In genomic region chr11:117174098-117174892, GRCm38 (mm10) we compare ENCODE assay signal across 8 mouse cellular contexts. TPM values are rescaled to one million over a fixed set of nuclear protein-coding genes. Genes with fewer than 3 reads are reported as not detected.
A peak's percentile ranks its signal among the peaks of the same experiment; 100 is the strongest.
DNase-seq lines count a peak whose midpoint lies in the region; ATAC-seq and TF ChIP-seq lines count a peak whose summit lies in the region.

No protein-coding gene starts in this region.

- no peak overlapping the region for H3K9ac ChIP-seq in heart, embryonic 12.5 days
- H3K9ac ChIP-seq in hindbrain, embryonic 11.5 days (ENCODE audit: low read depth, low read length) = no peak overlapping the region
- H3K9ac ChIP-seq in liver, postnatal 0 days (replicated peaks) = no peak overlapping the region

- H3K4me2 ChIP-seq in heart, embryonic 12.5 days = peak overlapping the region; percentile 61
- peak overlapping the region; percentile 19 for H3K4me2 ChIP-seq in hindbrain, embryonic 11.5 days (replicated peaks; ENCODE audit: low read depth, low read length)
- H3K4me2 ChIP-seq in liver, postnatal 0 days (ENCODE audit: low read depth, low read length) = peak overlapping the region; percentile 54

- no peaks in the 10 kb centered on the region for H3K36me3 ChIP-seq in heart, embryonic 12.5 days
- H3K36me3 ChIP-seq in hindbrain, embryonic 11.5 days (ENCODE audit: control insufficient read depth, insufficient read depth, low read length) = no peaks in the 10 kb centered on the region
- no peaks in the 10 kb centered on the region for H3K36me3 ChIP-seq in liver, postnatal 0 days (replicated peaks; ENCODE audit: insufficient read depth, low read length)

- WGBS in heart, embryonic 12.5 days = 33% methylated on average over 18 of the region's 18 CpGs
- WGBS in bone marrow, adult 2 months = 56% methylated on average over 18 of the region's 18 CpGs
- WGBS in hindbrain, embryonic 11.5 days = 57% methylated on average over 18 of the region's 18 CpGs
- WGBS in liver, postnatal 0 days (ENCODE audit: insufficient replicate concordance) = 59% methylated on average over 18 of the region's 18 CpGs

- TF ChIP-seq POLR2A in bone marrow, adult 2 months (IDR thresholded peaks at IDR 0.05; ENCODE audit: borderline replicate concordance, control insufficient read depth, low read depth, low read length) = no peak

- TF ChIP-seq CTCF in bone marrow, adult 2 months (IDR thresholded peaks at IDR 0.05; ENCODE audit: control insufficient read depth, insufficient read depth, low read length) = no peak
- no peak for TF ChIP-seq CTCF in liver, postnatal 0 days (IDR thresholded peaks at IDR 0.05; ENCODE audit: low read depth)

- H3K4me3 ChIP-seq in heart, embryonic 12.5 days = peak overlapping the region; percentile 27
- peak overlapping the region; percentile 61 for H3K4me3 ChIP-seq in bone marrow, adult 2 months (replicated peaks; ENCODE audit: control insufficient read depth, low read depth, low read length)
- H3K4me3 ChIP-seq in hindbrain, embryonic 11.5 days (ENCODE audit: low read depth, low read length) = peak overlapping the region; percentile 23; the same call in 1 of the 2 replicates
- peak overlapping the region; percentile 28; the same call in 1 of the 2 replicates for H3K4me3 ChIP-seq in liver, postnatal 0 days (ENCODE audit: low read depth, low read length)

- no peak for DNase-seq in heart, postnatal 25 days (ENCODE audit: low spot score)
- no peak for DNase-seq in hindbrain, embryonic 11.5 days (ENCODE audit: low spot score)
- no peak for DNase-seq in liver, postnatal 0 days
- no peak for DNase-seq in urinary bladder, postnatal 4 days (ENCODE audit: low spot score in 2 of 2)
- no peak for DNase-seq in c-Kit-positive CD71-positive TER-119-positive erythroid progenitor cells, embryonic 14.5 days (ENCODE audit: low spot score)
- no peak for DNase-seq in embryo, embryonic 10.5 days (ENCODE audit: low spot score)

- ATAC-seq in heart, embryonic 12.5 days (ENCODE audit: insufficient number of reproducible peaks, low FRiP score) = no peak
- no peak for ATAC-seq in hindbrain, embryonic 11.5 days (ENCODE audit: low FRiP score)
- ATAC-seq in liver, postnatal 0 days = no peak

- peaks cover 16% of the 10 kb centered on the region; the same call in 1 of the 2 replicates for H3K4me1 ChIP-seq in heart, embryonic 12.5 days (replicated peaks)
- no peaks in the 10 kb centered on the region for H3K4me1 ChIP-seq in bone marrow, adult 2 months (ENCODE audit: control insufficient read depth, insufficient read depth, low read length)
- H3K4me1 ChIP-seq in hindbrain, embryonic 11.5 days (replicated peaks; ENCODE audit: control insufficient read depth, insufficient read depth, low read length) = no peaks in the 10 kb centered on the region
- H3K4me1 ChIP-seq in liver, postnatal 0 days (ENCODE audit: insufficient read depth) = no peaks in the 10 kb centered on the region

- H3K9me3 ChIP-seq in heart, embryonic 12.5 days (replicated peaks) = no peaks in the 10 kb centered on the region
- no peaks in the 10 kb centered on the region for H3K9me3 ChIP-seq in hindbrain, embryonic 11.5 days (ENCODE audit: control insufficient read depth, low read length)
- no peaks in the 10 kb centered on the region for H3K9me3 ChIP-seq in liver, postnatal 0 days (ENCODE audit: low read length)

- 0 out of 2 replicates have a peak overlapping the region, but pooled peaks have one; percentile 14 for H3K27ac ChIP-seq in heart, embryonic 12.5 days (ENCODE audit: poor library complexity, severe bottlenecking)
- no peak overlapping the region for H3K27ac ChIP-seq in bone marrow, adult 2 months (ENCODE audit: control insufficient read depth, insufficient read depth, low read depth, low read length, poor library complexity)
- H3K27ac ChIP-seq in hindbrain, embryonic 11.5 days (ENCODE audit: low read depth, low read length) = no peak overlapping the region
- H3K27ac ChIP-seq in liver, postnatal 0 days (ENCODE audit: low read depth) = no peak overlapping the region

- intact Hi-C loops in heart, postnatal 25 days (cut with DNase I) = loop anchor here (10.0 kb wide), 1 partner anchor 289 kb away; no protein-coding TSS in a partner anchor

- no peaks in the 10 kb centered on the region for H3K27me3 ChIP-seq in heart, embryonic 12.5 days (replicated peaks)
- H3K27me3 ChIP-seq in hindbrain, embryonic 11.5 days (ENCODE audit: control insufficient read depth, insufficient read depth, low read length) = no peaks in the 10 kb centered on the region
- no peaks in the 10 kb centered on the region for H3K27me3 ChIP-seq in liver, postnatal 0 days (ENCODE audit: insufficient read depth, low read length)

- no peak for TF ChIP-seq EP300 in liver, postnatal 0 days (IDR thresholded peaks at IDR 0.05; ENCODE audit: low read depth)

RNA-seq across cellular contexts. Expression of gene Sept9, which starts 25.2 kb away (rescaled TPM):
- 102 and 103 TPM in 2 replicates for polyA plus RNA-seq in heart, embryonic 12.5 days (2016; fragmentation: Nextera tagmentation; extraction: Ambion mirVana)
- 10 to 100 TPM; 32.2 to 35.2 TPM for total RNA-seq in heart, postnatal 25 days (2021)
- polyA plus RNA-seq in bone marrow, adult 2 months (2011; ENCODE audit: insufficient read depth, insufficient read length, low replicate concordance, missing spikeins) = 31.1 and 51.6 TPM in 2 replicates
- polyA plus RNA-seq in hindbrain, embryonic 11.5 days (2014; fragmentation: Nextera tagmentation; extraction: Ambion mirVana) = 126 and 141 TPM in 2 replicates
- polyA plus RNA-seq in liver, postnatal 0 days (2015; fragmentation: Nextera tagmentation; extraction: Ambion mirVana) = 30.8 and 34.5 TPM in 2 replicates

RNA-seq across cellular contexts. Expression of gene Sec14l1, which starts 59.3 kb away (rescaled TPM):
- 53.4 and 56.6 TPM in 2 replicates for polyA plus RNA-seq in heart, embryonic 12.5 days (2016; fragmentation: Nextera tagmentation; extraction: Ambion mirVana)
- 10 to 100 TPM; 71.7 to 74.1 TPM for total RNA-seq in heart, postnatal 25 days (2021)
- 13.5 and 22.8 TPM in 2 replicates for polyA plus RNA-seq in bone marrow, adult 2 months (2011; ENCODE audit: insufficient read depth, insufficient read length, low replicate concordance, missing spikeins)
- polyA plus RNA-seq in hindbrain, embryonic 11.5 days (2014; fragmentation: Nextera tagmentation; extraction: Ambion mirVana) = 36.7 and 36.9 TPM in 2 replicates
- 8.2 and 9.2 TPM in 2 replicates for polyA plus RNA-seq in liver, postnatal 0 days (2015; fragmentation: Nextera tagmentation; extraction: Ambion mirVana)
